Mouse (Mus musculus) embryonic fibroblast, embryonic 13.5 days (primary cell): ENCODE measurements around the gene Cit.

ENCODE experiments used
- CTCF ChIP-seq: IDR thresholded peaks from 2 replicates; pipeline ENCODE4 v1.5.1; 2011; ENCODE audit warnings: mild to moderate bottlenecking, control low read depth, low read length, moderate library complexity, borderline replicate concordance; ENCODE audit not compliant: insufficient read depth
- POLR2A ChIP-seq: IDR thresholded peaks from 2 replicates; pipeline ENCODE4 v1.6.1; 2011; ENCODE audit warnings: low read depth, mild to moderate bottlenecking, control low read depth, low read length, moderate library complexity

- TF ChIP-seq CTCF (no peak), POLR2A (no peak)
These were observed 109.5 kb downstream of the Cit start for GRCm38 (mm10) chr5:115954549-115954948.
